Mouse (Mus musculus) cerebellum, adult 11 months (tissue): ENCODE measurements around the gene Dnajb13.

Experiments
- DNase-seq: peaks from one replicate; pipeline ENCODE4 v3.0.0; 2022

The Dnajb13 gene

DNA sequence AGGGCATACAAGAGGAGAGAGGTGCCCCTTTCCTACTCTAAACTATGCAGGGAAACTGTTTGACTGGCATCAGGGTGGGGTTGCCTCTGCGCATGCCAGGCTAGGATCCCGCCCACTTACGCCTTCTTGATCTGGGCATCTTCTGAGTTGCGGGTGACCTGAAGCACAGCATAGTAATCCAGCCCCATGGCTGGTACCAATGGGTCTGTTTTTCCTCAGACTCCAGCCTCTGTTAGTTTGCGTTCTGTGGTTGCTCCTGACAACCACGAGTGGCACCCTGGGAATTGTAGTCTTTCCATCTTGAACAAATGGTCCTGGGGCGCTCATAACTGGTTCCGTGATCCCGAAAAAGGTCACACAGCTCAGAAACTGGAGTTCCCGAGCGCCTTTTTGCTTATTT lies at the start of gene Dnajb13:
Dnajb13 (minus strand) TSS at position 388 of the 400 bp plus-strand sequence.
- DNase-seq = no peak

DNA sequence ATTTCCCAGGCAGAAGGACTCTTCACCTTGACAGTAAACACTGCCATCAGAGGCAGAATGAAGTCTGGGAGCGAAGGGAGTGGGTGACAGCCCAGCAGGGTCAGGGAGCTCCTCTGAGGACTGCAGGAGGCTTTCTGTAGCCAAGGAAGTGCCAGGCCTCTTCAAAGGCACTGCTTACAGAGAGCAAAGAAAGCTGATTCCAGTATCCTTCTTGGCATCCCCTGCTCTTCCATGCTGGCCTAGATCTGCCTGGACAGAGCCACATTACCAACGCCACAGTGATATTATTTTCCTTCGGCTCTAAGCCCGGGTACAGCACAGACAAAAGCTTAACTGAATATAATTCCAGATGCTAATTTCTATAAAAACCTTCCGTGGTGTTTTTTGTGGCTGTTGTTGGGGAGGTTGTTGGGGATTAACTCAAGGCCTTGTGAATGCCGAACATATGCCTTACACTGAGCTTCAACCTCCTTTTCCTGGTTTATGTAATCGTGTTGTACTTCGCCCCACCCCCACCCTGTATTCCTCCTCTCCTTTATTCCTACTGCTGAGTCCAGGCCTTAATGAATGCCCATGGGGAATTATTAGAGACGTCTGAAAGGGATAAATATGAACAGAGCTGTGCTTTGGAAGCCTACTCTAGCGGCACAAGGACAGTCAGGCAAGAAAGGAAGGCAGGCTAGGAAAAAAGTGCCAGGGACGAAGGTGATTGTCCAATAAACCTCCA lies 47.3 kb upstream of the Dnajb13 start:
- DNase-seq = no peak

DNA sequence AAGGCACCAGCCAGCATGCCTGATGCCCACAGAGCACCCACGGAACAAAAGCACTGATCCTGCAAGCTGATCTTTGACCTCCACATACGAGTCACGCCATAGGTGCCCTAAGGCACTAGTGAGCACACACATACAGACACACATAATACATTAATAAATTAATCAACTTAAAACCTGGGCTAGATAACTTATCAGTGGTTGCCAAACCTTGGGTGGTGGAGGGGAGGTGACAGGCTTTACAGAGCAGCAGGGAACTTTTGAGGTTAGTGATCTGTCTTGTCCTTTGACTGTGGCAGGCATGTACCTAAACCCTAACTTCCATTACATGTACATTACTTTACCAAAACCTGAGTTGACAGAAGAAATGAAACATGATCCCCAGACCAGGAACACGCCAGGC lies 44.6 kb upstream of the Dnajb13 start:
- no peak for DNase-seq

DNA sequence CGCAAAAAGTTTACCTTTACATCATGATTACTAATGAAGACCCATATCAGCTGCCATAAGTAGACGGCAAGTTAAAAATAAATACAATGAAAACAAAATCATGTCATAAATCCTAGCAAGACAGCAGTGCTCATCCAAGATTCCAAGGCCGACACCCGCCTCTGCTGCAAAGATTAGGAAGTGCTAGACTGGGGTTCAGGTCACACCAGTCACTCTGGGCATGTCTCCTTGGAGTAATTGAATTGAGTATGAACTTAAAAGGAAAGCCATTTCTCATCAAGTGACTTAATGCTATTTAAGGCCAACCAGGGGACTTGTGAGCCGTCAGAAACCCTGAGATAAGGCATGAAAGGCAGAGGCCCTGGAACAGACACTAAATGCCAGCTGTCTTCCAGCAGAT lies 42.5 kb upstream of the Dnajb13 start:
- DNase-seq = no peak

DNA sequence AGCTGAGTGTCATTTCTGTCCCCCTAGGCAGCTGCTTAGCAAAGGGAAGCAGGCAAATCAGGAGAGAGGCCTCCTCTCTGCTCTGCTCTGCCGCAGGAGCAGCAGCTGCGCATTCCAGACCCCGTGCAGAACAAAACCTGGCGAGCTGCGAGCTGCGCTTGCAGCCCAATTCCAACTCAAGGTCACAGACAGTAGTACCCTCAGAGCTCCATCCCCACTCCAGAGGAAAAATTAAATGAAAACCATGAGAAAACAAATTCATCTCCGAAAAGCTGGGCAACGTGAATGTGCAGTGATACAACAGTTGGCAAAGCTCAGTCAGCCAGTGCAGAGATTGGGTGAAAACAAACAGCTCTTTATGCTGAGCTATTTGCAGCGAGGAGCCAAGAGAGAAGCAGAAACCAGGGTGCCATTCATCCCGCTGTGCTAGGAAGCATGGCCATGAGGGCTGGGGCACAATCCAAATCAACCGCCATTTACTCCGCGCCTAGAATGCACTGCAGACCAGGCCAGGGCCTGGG lies 40.7 kb upstream of the Dnajb13 start:
- DNase-seq = peak; percentile 31

DNA sequence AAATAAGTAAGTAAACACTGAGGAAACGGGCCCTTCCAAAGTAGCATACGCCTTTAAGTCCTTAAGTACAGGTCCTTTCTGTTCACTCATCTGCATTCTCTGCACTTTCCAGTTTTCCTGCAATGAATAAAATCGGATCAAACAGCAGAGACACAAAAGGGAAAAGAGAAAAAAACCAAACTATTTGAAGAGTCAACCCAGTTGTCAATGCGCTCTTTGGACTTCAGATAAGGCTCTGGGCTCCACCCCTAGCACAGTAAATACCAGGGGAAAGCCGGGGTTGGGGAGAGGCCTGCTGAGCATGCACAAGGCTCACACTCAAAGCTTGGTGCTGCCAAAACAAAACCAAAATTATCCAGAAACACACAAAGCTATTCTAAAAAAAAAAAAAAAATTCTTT lies 40.2 kb upstream of the Dnajb13 start:
- DNase-seq = no peak

DNA sequence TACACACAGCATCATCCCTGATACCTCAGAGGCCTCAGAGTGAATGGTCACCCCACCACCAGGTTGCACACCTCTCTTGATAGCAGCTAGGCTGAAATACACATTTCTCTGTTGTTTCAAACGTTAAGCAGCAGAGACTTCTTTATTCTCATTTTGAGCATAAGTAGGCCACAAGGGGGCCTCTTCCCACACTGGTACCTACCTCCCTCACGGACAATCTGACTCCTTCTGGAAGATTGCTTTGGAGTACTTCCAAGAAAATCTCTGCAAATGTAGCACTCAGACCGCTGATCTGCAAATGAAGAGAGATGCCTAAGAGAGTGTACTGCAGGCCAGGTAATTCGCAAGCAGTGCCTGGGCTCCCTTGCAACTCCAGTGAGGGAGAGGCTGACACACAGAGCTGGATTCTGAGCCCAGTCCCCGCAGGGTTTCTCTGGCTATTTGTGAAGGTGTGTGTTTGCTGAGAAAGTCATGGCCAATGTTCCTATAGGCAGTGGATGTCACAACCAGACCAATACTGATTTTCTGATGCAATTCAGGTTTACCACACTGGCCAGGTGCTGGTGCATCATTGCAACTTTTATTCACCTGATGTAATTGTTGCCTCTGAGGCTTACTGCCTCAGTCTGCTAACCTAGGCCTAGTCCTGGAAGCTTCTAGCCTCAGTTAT lies 35.7 kb upstream of the Dnajb13 start:
- DNase-seq = peak; percentile 42

DNA sequence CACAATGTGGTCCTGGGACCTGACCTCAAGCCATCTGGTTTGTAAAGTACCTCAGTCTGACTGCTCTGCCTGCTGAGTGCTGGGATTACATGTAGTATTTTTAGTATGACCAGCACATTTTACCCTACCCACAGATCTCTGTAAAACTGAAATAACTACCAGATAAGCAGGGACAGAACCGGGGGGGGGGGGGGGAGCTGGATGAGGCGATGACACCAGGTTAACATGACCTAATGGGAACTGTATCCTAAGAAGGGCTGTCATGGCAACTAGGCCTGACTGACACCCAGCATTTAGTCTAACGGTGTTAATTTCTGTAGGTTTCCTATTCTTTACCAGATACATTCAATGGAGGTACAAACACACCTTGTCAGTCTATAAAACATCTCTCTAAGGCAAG lies 35.0 kb upstream of the Dnajb13 start:
- no peak for DNase-seq

DNA sequence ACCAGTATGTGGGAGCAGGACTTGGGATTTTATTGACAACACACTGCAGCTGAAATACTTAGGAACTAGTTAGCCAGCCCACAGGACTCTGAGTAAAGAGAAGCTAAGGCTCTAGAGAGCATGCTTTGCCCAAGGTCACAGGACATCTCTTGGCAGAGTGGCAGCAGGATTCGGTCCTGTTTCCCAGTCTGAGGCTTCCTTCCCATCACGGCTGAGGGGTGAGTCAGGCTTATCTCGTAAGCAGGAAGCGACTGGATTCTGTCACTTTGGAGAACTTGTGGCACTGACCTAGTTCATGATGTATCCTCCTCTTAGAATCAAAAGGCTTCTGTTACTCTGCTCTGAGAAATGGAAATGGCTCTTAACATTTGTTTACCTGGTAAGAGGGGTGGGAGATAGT lies 32.9 kb upstream of the Dnajb13 start:
- no peak for DNase-seq

DNA sequence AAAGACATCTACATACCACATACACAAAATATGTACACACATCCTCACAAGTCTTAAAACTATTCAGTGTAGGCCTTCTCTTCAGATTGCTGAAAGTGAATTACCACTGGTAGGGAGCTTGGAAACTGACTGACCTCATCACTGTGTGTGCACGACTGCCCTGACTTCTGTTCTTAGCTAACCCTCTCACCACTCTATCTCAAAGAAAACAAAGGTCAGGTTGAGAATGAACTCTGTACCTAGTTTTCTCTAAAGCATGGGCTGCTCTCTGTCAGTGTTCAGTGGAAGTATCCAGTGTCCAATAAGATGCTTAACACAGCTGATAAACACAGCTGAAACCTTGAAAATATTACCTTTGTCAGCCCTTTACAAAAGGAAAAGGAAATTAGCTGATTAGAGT lies 29.7 kb upstream of the Dnajb13 start:
- DNase-seq = no peak

DNA sequence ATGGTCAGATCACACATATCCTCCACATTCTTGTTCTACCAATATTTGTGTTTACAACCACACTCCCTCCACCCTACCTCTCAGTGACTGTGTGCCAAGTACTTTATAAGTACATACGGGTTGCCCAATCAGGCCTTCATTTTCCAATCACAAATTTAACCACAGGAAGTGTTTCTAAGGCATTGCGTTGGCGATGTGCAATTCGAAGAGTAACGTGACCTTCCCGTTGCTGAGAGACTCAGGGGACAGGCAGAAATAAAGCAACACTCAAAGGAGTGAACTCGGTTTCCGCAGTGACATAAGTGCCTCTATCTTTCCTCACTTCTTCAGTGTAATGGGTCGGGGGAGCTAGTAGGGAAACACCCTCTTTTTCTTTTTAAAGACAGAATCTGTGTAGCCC lies 24.8 kb upstream of the Dnajb13 start:
- no peak for DNase-seq

DNA sequence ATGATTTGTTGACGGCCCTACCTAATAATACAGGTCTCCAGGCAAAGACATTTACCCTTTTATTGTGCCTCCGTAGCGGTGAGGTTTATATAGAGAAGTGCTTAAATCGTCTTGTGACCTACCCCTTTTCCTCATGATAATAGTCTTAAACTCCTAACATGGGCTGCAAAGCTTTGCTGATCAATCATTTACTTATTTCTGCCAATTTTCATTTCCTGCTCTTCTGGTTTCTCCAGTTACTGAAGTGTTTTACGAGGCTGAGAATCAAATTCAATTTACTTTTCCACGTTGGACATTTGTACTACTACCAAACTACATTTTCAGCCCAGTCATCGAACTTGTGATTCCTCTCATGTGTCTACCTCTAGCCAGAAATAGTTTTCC lies 22.8 kb upstream of the Dnajb13 start:
- no peak for DNase-seq

DNA sequence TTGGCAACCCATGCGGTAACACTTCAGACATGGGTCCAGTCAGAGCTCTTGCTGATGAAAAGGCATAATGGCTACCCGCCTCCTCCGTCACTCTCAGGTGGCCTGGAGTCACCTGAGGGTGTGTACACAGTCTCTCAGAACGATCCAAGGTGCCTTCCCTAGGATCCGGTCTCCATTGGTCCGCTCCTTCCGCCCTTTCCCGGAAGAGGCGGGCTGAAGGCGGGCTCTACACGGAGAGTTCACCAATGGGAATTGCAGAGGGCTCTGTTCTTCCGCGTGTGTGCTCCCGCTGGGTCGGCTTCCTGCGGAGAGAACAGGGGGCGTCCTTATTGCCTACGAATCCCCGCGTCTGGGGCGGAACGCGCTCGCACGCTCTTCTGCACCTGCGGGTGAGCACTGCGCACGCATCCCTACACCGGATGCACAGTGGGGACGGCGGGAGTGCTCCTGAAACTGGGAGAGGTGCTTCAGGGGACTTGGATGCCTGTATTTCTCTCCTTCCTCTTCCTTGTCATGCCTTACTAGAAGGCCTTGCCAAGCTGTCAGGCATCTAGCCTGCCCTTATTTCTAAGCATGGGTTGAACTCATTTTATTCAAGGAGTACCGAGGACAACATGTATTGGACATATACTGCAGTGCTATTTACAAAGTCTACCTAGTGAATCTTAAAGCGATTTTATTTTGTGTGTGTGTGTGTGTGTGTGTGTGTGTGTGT lies 22.2 kb upstream of the Dnajb13 start, which contains the start of gene Coa4:
Coa4 (plus strand) TSS at position 268 of the 715 bp plus-strand sequence.
- DNase-seq = peak; percentile 86

DNA sequence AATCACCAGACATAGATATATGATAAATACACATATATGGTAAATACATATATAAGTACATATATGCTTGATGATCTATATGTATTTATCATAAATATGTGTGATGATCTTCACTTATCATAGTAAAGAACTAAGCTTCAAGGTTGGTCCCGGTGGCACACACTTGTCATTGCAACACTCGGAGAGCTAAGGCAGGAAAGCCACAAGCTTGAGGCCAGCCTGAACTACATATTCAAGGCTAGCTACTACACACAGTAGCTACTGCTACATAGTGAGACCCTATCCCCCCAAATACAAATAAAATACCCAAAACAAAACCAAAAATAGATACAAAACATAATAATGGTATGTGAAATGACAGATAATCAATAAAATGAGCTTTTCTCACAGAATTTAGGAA lies 21.1 kb upstream of the Dnajb13 start:
- DNase-seq = no peak

DNA sequence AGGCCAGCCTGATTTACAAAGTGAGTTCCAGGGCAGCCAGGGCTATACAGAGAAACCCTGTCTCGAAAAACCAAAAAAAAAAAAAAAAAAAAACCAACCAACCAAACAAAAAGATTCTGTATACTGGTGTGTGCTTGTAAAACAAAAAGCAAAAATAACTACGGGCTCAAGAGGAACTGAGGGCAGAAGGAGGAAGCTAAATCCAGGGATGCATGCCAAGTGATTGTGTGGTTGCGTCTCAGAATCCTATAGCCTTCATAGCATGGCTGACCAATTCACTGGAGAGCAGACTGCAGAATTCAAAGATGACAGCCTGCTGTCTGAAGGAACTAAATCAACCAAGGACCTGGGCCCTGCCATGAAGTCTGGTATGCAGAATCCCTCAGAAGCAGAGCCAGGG lies 19.5 kb upstream of the Dnajb13 start:
- DNase-seq = no peak

DNA sequence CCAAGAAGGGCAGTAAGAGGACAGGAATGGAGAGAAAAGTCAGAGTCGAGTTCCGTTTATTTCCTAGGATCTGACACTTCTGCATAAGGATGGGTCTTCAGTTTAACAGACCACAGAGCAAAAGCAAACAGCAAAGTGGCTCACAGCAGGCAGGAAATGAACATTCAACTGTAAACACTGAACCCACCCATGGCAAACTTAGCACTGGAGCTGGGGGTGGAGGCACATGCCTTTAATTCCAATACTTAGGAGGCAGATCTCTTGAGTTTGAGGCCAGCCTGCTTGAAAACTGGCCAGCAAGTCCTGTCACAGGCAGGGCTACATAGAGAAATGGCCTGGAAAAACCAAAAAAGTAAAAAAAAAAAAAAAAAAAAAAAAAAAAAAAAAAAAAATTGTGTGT lies 18.7 kb upstream of the Dnajb13 start:
- no peak for DNase-seq

DNA sequence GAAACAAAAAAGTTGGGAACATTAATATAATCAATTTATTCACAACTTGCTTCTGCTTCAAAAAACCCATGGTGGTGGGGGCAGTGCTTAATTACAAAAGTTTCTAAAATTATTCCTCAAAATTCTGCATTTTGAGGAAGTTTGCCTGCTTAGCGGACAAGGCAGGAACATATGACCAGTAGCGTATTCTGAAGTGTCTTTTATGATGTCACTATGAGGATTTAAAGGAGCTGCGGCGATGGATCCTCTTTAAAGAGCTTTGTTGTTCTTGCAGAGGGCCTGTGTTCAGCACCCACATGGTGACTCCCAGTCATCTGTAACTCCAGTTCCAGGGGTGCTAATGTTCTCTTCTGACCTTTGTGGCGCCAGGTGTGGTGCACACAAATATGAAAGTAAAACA lies 16.0 kb upstream of the Dnajb13 start:
- DNase-seq = no peak

DNA sequence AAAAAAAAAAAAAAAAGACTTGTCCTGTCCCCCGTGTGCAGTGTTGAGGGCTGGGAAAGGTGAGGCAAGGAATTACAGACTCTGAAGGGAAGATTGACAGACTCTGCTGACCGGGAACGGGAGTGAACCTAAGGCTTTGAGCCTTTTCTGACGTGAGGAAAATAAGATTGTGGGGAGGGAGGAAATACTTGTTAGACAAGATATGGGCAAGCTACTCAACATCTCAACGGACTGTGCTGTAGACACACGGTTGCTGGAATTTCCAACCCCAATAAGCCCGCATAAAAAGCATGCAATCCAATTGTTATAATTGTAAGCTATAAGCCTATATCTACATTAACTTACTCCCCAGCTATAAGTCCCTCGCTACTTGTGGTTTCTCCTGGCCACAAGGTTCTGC lies 9.9 kb upstream of the Dnajb13 start:
- DNase-seq = no peak

DNA sequence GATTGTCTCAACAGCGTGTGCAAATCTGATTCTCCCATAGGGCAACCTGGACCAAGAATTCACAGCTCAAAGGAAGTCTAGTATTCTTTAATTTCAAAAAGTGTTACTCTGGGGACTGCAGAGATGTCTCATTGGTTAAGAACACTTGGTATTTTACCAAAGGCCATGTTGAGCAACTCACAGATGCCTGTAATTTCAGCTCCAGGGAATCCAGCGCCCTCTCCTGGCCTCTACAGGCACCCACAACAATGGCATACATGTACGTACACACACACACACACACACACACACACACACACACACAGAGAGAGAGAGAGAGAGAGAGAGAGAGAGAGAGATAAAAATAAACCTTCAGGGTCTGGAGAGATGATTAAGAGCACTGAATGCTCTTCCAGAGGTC lies 7.5 kb upstream of the Dnajb13 start:
- DNase-seq = no peak

DNA sequence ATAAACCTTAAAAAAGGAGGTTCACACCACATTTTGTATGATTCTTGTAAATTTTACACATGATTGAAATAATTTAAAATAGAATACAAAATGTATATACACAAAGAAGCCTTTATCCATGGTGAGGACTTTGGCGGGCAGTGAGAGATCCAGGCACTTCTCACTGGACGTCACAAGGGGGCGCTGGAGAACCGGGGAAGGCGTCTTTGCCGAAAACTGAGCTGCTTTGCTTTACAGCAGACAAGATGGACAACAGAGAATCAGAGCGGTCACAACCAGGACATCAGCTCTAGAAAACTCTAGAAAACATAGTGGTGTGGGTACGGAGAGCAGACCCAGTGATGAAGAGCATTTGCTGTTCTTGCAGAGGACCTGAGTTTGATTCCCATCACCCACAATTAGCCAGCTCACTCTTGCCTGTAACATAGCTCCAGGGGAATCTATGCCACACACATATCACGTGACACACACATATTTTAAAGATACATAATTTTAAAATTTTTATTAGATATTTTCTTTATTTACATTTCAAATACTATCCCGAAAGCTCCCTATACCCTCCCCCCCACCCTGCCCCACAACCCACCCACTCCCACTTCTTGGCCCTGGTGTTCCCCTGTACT lies 6.0 kb upstream of the Dnajb13 start:
- peak; percentile 69 for DNase-seq

DNA sequence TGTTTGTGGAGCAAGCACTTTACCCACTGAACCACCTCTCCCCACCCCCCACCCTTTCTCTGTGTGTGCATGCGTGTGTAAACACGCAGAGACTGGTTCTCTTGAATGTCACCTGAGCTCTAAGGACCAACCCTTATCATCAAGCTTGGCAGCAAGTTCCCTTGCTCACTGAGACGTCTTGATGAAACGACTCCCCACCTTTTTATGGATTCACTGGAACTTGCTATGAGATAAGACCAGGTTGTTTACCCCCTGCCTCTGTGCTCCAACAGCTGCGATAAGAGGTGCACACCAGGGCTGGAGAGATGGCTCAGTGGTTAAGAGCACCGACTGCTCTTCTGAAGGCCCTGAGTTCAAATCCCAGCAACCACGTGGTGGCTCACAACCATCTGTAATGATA lies 5.4 kb upstream of the Dnajb13 start:
- DNase-seq = no peak

DNA sequence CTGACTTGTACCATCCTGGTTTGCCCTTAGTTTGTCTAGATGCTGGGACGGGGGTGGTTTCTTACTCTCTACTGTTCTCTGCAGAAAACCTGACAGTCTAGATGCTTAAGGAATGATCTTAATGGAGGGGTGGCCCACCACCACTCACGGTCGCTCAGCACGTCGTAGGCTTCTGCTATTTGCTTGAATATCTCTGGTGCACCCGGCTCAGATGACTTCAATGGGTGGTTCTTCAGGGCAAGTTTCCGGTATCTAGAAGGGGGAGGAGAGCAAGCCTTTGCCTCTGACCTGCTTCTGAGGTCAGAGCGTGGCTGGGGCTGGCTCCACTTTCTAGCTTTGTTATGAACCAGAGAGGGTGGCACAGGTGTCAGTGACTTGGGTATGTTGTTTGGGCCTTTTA lies 3.2 kb downstream of the Dnajb13 start:
- DNase-seq = no peak

DNA sequence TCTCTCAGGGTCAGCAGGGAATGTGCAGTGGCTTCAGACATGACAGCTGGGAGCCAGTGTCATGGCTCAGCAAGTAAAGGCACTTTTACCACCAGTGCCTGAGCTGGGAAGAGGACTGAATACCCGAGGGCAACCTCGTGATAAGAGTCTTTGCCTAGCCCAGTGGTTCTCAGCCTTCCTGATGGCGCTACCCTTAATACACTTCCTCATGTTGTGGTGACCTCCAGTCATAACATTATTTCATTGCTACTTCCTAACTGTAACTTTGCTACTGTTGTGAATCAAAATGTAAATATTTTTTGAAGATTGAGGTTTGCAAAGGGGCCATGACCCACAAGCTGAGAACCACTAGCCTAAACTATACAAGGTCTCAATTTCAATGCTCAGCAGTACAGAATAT lies 6.1 kb downstream of the Dnajb13 start:
- no peak for DNase-seq

DNA sequence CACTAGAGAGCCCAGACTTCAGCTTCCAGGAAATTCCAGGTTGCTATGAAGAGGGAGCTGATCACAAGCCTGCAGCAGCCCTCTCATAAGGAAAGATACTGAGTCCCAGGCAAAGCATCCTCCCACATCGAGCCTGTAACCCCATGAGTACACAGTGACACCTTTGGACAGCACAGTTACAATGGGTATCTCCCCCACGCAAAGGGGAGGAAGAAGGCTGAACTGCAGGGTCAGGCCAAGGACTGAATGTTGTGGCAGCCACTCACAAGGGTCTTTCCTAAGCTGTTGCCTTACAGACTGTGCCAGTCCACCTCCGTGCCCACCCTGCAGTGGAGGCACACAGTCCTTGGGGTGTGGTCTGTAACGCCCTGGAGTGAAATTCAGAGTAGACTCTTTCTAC lies 8.3 kb downstream of the Dnajb13 start:
- DNase-seq = no peak
